Mouse (Mus musculus) CH12.LX (cell line): ENCODE results near the gene Plekhm1. TPM values are rescaled to one million over a fixed set of nuclear protein-coding genes. Genes with fewer than 3 reads are reported as not detected.

ENCODE experiments used
- DNase-seq: peaks from one replicate; pipeline ENCODE4 v3.0.0-alpha.2; 2013; ENCODE audit errors: extremely low read depth
- H3K27ac ChIP-seq: 2 replicates; pipeline ENCODE4 v1.5.1; 2012; ENCODE audit warnings: low read depth, mild to moderate bottlenecking, control low read depth, moderate library complexity; ENCODE audit not compliant: insufficient read depth
- H3K27me3 ChIP-seq: replicated peaks from 2 replicates; pipeline ENCODE3; 2012; ENCODE audit warnings: inconsistent platforms
- H3K36me3 ChIP-seq, 2 experiments: replicated peaks in 1 of 2; 2 replicates each; pipeline versions ENCODE3 to v1.6.1; 2012; ENCODE audit warnings: inconsistent platforms in 1 of 2, low read length in 1 of 2, mild to moderate bottlenecking in 1 of 2, mixed read lengths in 1 of 2, moderate library complexity in 1 of 2; ENCODE audit not compliant: control insufficient read depth in 1 of 2, insufficient read depth in 1 of 2
- H3K4me1 ChIP-seq, 2 experiments: 2 replicates each; pipeline ENCODE4 v1.6.1; 2012; ENCODE audit warnings: inconsistent platforms in 1 of 2, moderate library complexity in 1 of 2; ENCODE audit not compliant: insufficient read depth in 2 of 2, control insufficient read depth in 1 of 2
- H3K4me2 ChIP-seq: 2 replicates; pipeline ENCODE4 v1.6.1; 2012; ENCODE audit warnings: low read depth, mild to moderate bottlenecking, control low read depth; ENCODE audit not compliant: poor library complexity, insufficient read depth, severe bottlenecking
- H3K4me3 ChIP-seq, 3 experiments: fragments of 150-350 bp in 1 of 3; sonication (generic) in 1 of 3; replicated peaks in 1 of 3; 2 replicates each; pipeline versions ENCODE3 to v1.5.1; 2011 to 2012; ENCODE audit warnings: low read depth in 2 of 3, low read length in 2 of 3, mild to moderate bottlenecking in 2 of 3, moderate library complexity in 2 of 3, control low read depth in 1 of 3, improper control_type of control experiment in 1 of 3, inconsistent platforms in 1 of 3, mixed read lengths in 1 of 3; ENCODE audit not compliant: poor library complexity in 1 of 3
- H3K79me2 ChIP-seq: replicated peaks from 2 replicates; pipeline ENCODE4 v1.6.1; 2012; ENCODE audit warnings: mild to moderate bottlenecking, moderate library complexity; ENCODE audit not compliant: control insufficient read depth, poor library complexity, insufficient read depth, severe bottlenecking; ENCODE audit errors: extremely low read depth
- H3K9ac ChIP-seq: 2 replicates; pipeline ENCODE4 v1.6.1; 2012; ENCODE audit warnings: low read depth, mild to moderate bottlenecking, control low read depth, moderate library complexity; ENCODE audit not compliant: insufficient read depth
- H3K9me3 ChIP-seq: replicated peaks from 2 replicates; pipeline ENCODE3; 2012; ENCODE audit warnings: low read length, inconsistent platforms, mixed read lengths
- BHLHE40 ChIP-seq: IDR thresholded peaks from 2 replicates; pipeline ENCODE4 v1.6.1; 2011; ENCODE audit warnings: mild to moderate bottlenecking, low read depth, low read length, improper control_type of control experiment
- CHD1 ChIP-seq: IDR thresholded peaks from 2 replicates; pipeline ENCODE4 v1.6.1; 2012; ENCODE audit warnings: low read depth, low read length, improper control_type of control experiment, inconsistent platforms
- CTCF ChIP-seq, 2 experiments: IDR thresholded peaks in 1 of 2; conservative IDR thresholded peaks in 1 of 2; 2 replicates each; pipeline ENCODE4 v1.5.1; 2011 to 2012; ENCODE audit warnings: low read depth in 2 of 2, low read length in 2 of 2, improper control_type of control experiment in 1 of 2, inconsistent platforms in 1 of 2, mild to moderate bottlenecking in 1 of 2, moderate library complexity in 1 of 2
- ELF1 ChIP-seq: IDR thresholded peaks from 2 replicates; pipeline ENCODE4 v1.6.1; 2014; ENCODE audit warnings: low read depth, mild to moderate bottlenecking, inconsistent platforms, low read length, improper control_type of control experiment
- EP300 ChIP-seq: IDR thresholded peaks from 2 replicates; pipeline ENCODE4 v1.6.1; 2011; ENCODE audit warnings: low read length, improper control_type of control experiment
- ETS1 ChIP-seq: conservative IDR thresholded peaks from 2 replicates; pipeline ENCODE4 v1.6.1; 2012; ENCODE audit warnings: low read depth, mild to moderate bottlenecking, inconsistent platforms, low read length, improper control_type of control experiment, moderate library complexity
- GABPA ChIP-seq: IDR thresholded peaks from 2 replicates; pipeline ENCODE4 v1.6.1; 2012; ENCODE audit warnings: low read depth, low read length, improper control_type of control experiment, inconsistent platforms; ENCODE audit not compliant: insufficient replicate concordance
- HCFC1 ChIP-seq: IDR thresholded peaks from 2 replicates; pipeline ENCODE4 v1.6.1; 2012; ENCODE audit warnings: low read depth, mild to moderate bottlenecking, inconsistent platforms, low read length, improper control_type of control experiment
- IRF4 ChIP-seq: IDR thresholded peaks from 2 replicates; pipeline ENCODE4 v1.6.1; 2014; ENCODE audit warnings: low read depth, mild to moderate bottlenecking, inconsistent platforms, low read length, improper control_type of control experiment
- JUN ChIP-seq: IDR thresholded peaks from 2 replicates; pipeline ENCODE4 v1.6.1; 2011; ENCODE audit warnings: low read depth, mild to moderate bottlenecking, low read length, improper control_type of control experiment, moderate library complexity; ENCODE audit not compliant: insufficient read depth
- JUND ChIP-seq: conservative IDR thresholded peaks from 2 replicates; pipeline ENCODE4 v1.6.1; 2011; ENCODE audit warnings: low read depth, low read length, improper control_type of control experiment
- KAT2A ChIP-seq: IDR thresholded peaks from 2 replicates; pipeline ENCODE4 v1.6.1; 2012; ENCODE audit warnings: low read length, improper control_type of control experiment, inconsistent platforms; ENCODE audit not compliant: insufficient replicate concordance
- MAZ ChIP-seq: IDR thresholded peaks from 2 replicates; pipeline ENCODE4 v1.6.1; 2012; ENCODE audit warnings: low read depth, mild to moderate bottlenecking, inconsistent platforms, low read length, improper control_type of control experiment, moderate library complexity
- MXI1 ChIP-seq: IDR thresholded peaks from 2 replicates; pipeline ENCODE4 v1.6.1; 2011; ENCODE audit warnings: mild to moderate bottlenecking, low read depth, low read length, improper control_type of control experiment
- MYC ChIP-seq: IDR thresholded peaks from 2 replicates; pipeline ENCODE4 v1.6.1; 2011; ENCODE audit warnings: low read depth, mild to moderate bottlenecking, improper control_type of control experiment, low read length
- NRF1 ChIP-seq: IDR thresholded peaks from 2 replicates; pipeline ENCODE4 v1.6.1; 2014; ENCODE audit warnings: low read depth, mild to moderate bottlenecking, inconsistent platforms, low read length, improper control_type of control experiment, moderate library complexity
- PAX5 ChIP-seq: IDR thresholded peaks from 2 replicates; pipeline ENCODE4 v1.6.1; 2012; ENCODE audit warnings: low read length, inconsistent platforms, mixed read lengths
- POLR2A ChIP-seq: IDR thresholded peaks from 2 replicates; pipeline ENCODE4 v1.6.1; 2011; ENCODE audit warnings: low read depth, mild to moderate bottlenecking, improper control_type of control experiment, low read length
- POLR2AphosphoS2 ChIP-seq: IDR thresholded peaks from 2 replicates; pipeline ENCODE4 v1.6.1; 2011; ENCODE audit warnings: low read depth, low read length, improper control_type of control experiment
- RAD21 ChIP-seq: IDR thresholded peaks from 2 replicates; pipeline ENCODE4 v1.6.1; 2011; ENCODE audit warnings: low read depth, mild to moderate bottlenecking, low read length, improper control_type of control experiment, moderate library complexity
- RCOR1 ChIP-seq: conservative IDR thresholded peaks from 2 replicates; pipeline ENCODE4 v1.6.1; 2012; ENCODE audit warnings: low read depth, mild to moderate bottlenecking, inconsistent platforms, low read length, improper control_type of control experiment
- SIN3A ChIP-seq: IDR thresholded peaks from 2 replicates; pipeline ENCODE4 v1.6.1; 2012; ENCODE audit warnings: low read length, improper control_type of control experiment, inconsistent platforms
- SMC3 ChIP-seq: IDR thresholded peaks from 2 replicates; pipeline ENCODE4 v1.6.1; 2011; ENCODE audit warnings: low read depth, low read length, improper control_type of control experiment
- TBP ChIP-seq: conservative IDR thresholded peaks from 2 replicates; pipeline ENCODE4 v1.6.1; 2011; ENCODE audit warnings: low read depth, low read length, improper control_type of control experiment
- TCF12 ChIP-seq: IDR thresholded peaks from 2 replicates; pipeline ENCODE4 v1.6.1; 2014; ENCODE audit warnings: low read depth, mild to moderate bottlenecking, inconsistent platforms, low read length, improper control_type of control experiment
- UBTF ChIP-seq: IDR thresholded peaks from 2 replicates; pipeline ENCODE4 v1.6.1; 2012; ENCODE audit warnings: low read depth, mild to moderate bottlenecking, inconsistent platforms, low read length, improper control_type of control experiment, moderate library complexity
- USF1 ChIP-seq: IDR thresholded peaks from 2 replicates; pipeline ENCODE4 v1.6.1; 2014; ENCODE audit warnings: low read depth, mild to moderate bottlenecking, inconsistent platforms, low read length, improper control_type of control experiment
- USF2 ChIP-seq: conservative IDR thresholded peaks from 2 replicates; pipeline ENCODE4 v1.6.1; 2011; ENCODE audit warnings: low read depth, low read length, improper control_type of control experiment
- ZC3H11A ChIP-seq: IDR thresholded peaks from 2 replicates; pipeline ENCODE4 v1.6.1; 2012; ENCODE audit warnings: low read depth, mild to moderate bottlenecking, inconsistent platforms, low read length, improper control_type of control experiment
- ZKSCAN1 ChIP-seq: IDR thresholded peaks from 2 replicates; pipeline ENCODE4 v1.6.1; 2012; ENCODE audit warnings: low read depth, inconsistent platforms, low read length, improper control_type of control experiment, borderline replicate concordance
- ZMIZ1 ChIP-seq: IDR thresholded peaks from 2 replicates; pipeline ENCODE4 v1.6.1; 2012; ENCODE audit warnings: low read depth, mild to moderate bottlenecking, inconsistent platforms, low read length, improper control_type of control experiment
- ZNF384 ChIP-seq: IDR thresholded peaks from 2 replicates; pipeline ENCODE4 v1.6.1; 2012; ENCODE audit warnings: low read depth, low read length, improper control_type of control experiment, inconsistent platforms
- dilution Hi-C: fragments of 300-500 bp; cut with MboI; formaldehyde crosslinking; loops from 2 replicates; pipeline ENCODE4 v1.14.3; 2020; ENCODE audit warnings: low sequenced_read_pairs; ENCODE audit not compliant: extremely low pct_unique_long_range_greater_than_20kb, extremely low pct_ligation_motif_present
- in situ Hi-C: fragments of 300-500 bp; cut with MboI; formaldehyde crosslinking; loops from 3 replicates; pipeline ENCODE4 v1.14.3; 2019; ENCODE audit warnings: low sequenced_read_pairs, low pct_ligation_motif_present, low pct_unique_long_range_greater_than_20kb, mixed read lengths
- polyA plus RNA-seq: library from polyadenylated mRNA; unstranded; fragments of >175 nt; gene quantifications from 2 replicates; pipeline ENCODE4 v1.2.1, GENCODE M21; 2012; ENCODE audit warnings: low read depth; ENCODE audit not compliant: insufficient read length
- total RNA-seq, 2 experiments: library from RNA; depleted of rRNA; stranded (reverse); fragments of 300-350 nt in 1 of 2; fragments of >200 nt in 1 of 2; gene quantifications; 2 replicates each; pipeline ENCODE4 v1.2.3; 2012 to 2014

The Plekhm1 gene
- total and polyA plus RNA-seq, 3 experiments = 3.5 to 23.2 (median 5.3) TPM

DNA sequence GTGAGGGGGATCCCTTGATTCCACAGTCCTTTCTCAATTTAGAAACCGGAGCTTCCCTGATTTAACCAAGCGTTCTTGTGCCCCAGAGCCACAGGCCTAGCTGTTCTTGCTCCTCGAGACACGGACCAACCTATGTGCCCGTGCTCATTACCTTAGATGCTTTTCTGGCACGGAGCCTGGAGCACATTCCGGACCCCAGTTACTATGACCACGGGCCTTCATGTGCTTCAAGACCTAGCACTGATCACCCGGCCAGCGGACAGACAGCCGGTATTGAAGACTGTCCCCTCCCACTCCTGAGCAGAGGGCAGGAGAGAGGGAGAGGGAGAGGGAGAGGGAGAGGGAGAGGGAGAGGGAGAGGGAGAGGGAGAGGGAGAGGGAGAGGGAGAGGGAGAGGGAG lies 57.2 kb downstream of the Plekhm1 start:
- peaks cover under 1 to 34% of the 10 kb centered on the region in 2 experiments for H3K36me3 ChIP-seq
- H3K9me3 ChIP-seq = peaks cover 32% of the 10 kb centered on the region
- H3K27me3 ChIP-seq = no peaks in the 10 kb centered on the region
- TF ChIP-seq IRF4 (no peak), BHLHE40 (no peak), TCF12 (no peak), MYC (no peak), CTCF (conservative IDR thresholded peaks at IDR 0.05 in 1 of 2, IDR thresholded peaks at IDR 0.05 in 1 of 2; ENCODE audit: low read depth in 2 of 2, low read length in 2 of 2) (no peak), EP300 (no peak), ZKSCAN1 (no peak), ETS1 (no peak), MXI1 (no peak)
- TF ChIP-seq, all 38 proteins: peak for 0
- Histone ChIP-seq H3K9ac (no peak overlapping the region), H3K4me3 (no peak overlapping the region), H3K27ac (no peak overlapping the region), H3K79me2 (no peaks in the 10 kb centered on the region), H3K4me1 (peaks cover 21 to 65% of the 10 kb centered on the region in 2 experiments), H3K4me2 (no peak overlapping the region)
- DNase-seq = no peak
- dilution Hi-C loops = no loop called here
- in situ Hi-C loops = loop anchor here (5.0 kb wide), 1 partner anchor 37 kb away; no protein-coding TSS in a partner anchor

DNA sequence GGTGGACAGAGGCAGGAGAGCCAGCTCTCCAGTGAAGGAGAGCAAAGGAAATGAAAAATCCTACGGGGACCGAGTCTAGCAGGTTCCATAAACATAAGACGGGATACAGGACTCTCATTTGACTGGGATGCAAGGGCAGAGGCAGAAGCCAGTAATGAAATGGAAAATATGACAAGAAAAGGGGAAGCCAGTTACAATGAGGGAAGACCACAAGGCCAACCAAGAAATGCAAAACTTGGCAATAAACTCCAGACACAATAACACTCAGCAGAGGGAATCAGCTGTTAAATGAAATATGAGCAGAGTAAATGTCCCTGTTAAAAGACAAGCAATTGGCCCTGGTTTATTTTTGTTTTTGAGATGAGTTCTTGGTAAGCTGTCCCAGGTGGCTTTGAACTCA lies 58.5 kb downstream of the Plekhm1 start:
- Histone ChIP-seq H3K9me3 (peaks cover 30% of the 10 kb centered on the region), H3K27ac (peak overlapping the region; percentile 27; the same call in 1 of the 2 replicates), H3K4me2 (peak overlapping the region; percentile 63), H3K27me3 (no peaks in the 10 kb centered on the region), H3K4me3 (no peak overlapping the region), H3K79me2 (no peaks in the 10 kb centered on the region), H3K4me1 (peaks cover 21 to 62% of the 10 kb centered on the region in 2 experiments), H3K9ac (no peak overlapping the region), H3K36me3 (peaks cover 4 to 32% of the 10 kb centered on the region in 2 experiments)
- DNase-seq = peak; percentile 93
- in situ Hi-C loops (no loop called here), dilution Hi-C loops (no loop called here)
- TF ChIP-seq CHD1 = 0 out of 2 replicates have a peak, but pooled peaks have one; percentile 40
- no peak; the same call in 1 of the 2 replicates for TF ChIP-seq USF2
- no peak for TF ChIP-seq ZMIZ1
- TF ChIP-seq KAT2A = 0 out of 2 replicates have a peak, but pooled peaks have one; percentile 61
- no peak for TF ChIP-seq POLR2AphosphoS2
- no peak for TF ChIP-seq PAX5
- 0 out of 2 replicates have a peak, but pooled peaks have one; percentile 26 for TF ChIP-seq TBP
- TF ChIP-seq USF1 = no peak
- peak; percentile 88 for TF ChIP-seq MYC
- no peak; the same call in 1 of the 2 replicates for TF ChIP-seq ZNF384
- no peak for TF ChIP-seq NRF1
- peak; percentile 94 for TF ChIP-seq SIN3A
- no peak for TF ChIP-seq GABPA
- TF ChIP-seq TCF12 = peak; percentile 76
- TF ChIP-seq MXI1 = peak; percentile 40
- TF ChIP-seq ZKSCAN1 = no peak
- peak; percentile 99 for TF ChIP-seq EP300
- no peak for TF ChIP-seq UBTF
- TF ChIP-seq JUN = peak; percentile 99
- TF ChIP-seq HCFC1 = 0 out of 2 replicates have a peak, but pooled peaks have one; percentile 16
- peak; percentile 96 for TF ChIP-seq RCOR1
- no peak for TF ChIP-seq POLR2A
- no peak; the same call in 1 of the 2 replicates for TF ChIP-seq RAD21
- no peak for TF ChIP-seq ZC3H11A
- TF ChIP-seq SMC3 = peak; percentile 16; the same call in 1 of the 2 replicates
- TF ChIP-seq ELF1 = peak; percentile 63; the same call in 1 of the 2 replicates
- peak; percentile 78; the same call in 1 of the 2 replicates for TF ChIP-seq MAZ
- TF ChIP-seq JUND = peak; percentile 98
